Mouse (Mus musculus) forebrain, embryonic 15.5 days (tissue): Measurements from ENCODE around the gene Gm5148. TPM values are rescaled to one million over a fixed set of nuclear protein-coding genes. Genes with fewer than 3 reads are reported as not detected.

Source experiments
- ATAC-seq: fragments of 200-750 bp; cut with Nextera tagmentation; replicated peaks from 2 replicates; pipeline ENCODE4 v1.8.0; 2017; ENCODE audit warnings: mild to moderate bottlenecking, moderate TSS enrichment, moderate library complexity
- H3K27ac ChIP-seq: fragments of 300-500 bp; sonication (generic); replicated peaks from 2 replicates; pipeline ENCODE4 v1.5.1; 2015; ENCODE audit warnings: mild to moderate bottlenecking, inconsistent platforms
- H3K27me3 ChIP-seq: fragments of 300-500 bp; sonication (generic); 2 replicates; pipeline ENCODE4 v1.6.1; 2015; ENCODE audit warnings: inconsistent platforms
- H3K36me3 ChIP-seq: fragments of 300-500 bp; sonication (generic); 2 replicates; pipeline ENCODE4 v1.6.1; 2015; ENCODE audit warnings: mild to moderate bottlenecking, inconsistent platforms
- H3K4me1 ChIP-seq: fragments of 300-500 bp; sonication (generic); 2 replicates; pipeline ENCODE4 v1.6.1; 2015; ENCODE audit warnings: inconsistent platforms
- H3K4me2 ChIP-seq: fragments of 300-500 bp; sonication (generic); replicated peaks from 2 replicates; pipeline ENCODE4 v1.6.1; 2015; ENCODE audit warnings: mild to moderate bottlenecking, inconsistent platforms
- H3K4me3 ChIP-seq: fragments of 300-500 bp; sonication (generic); 2 replicates; pipeline ENCODE4 v1.5.1; 2015; ENCODE audit warnings: mild to moderate bottlenecking, inconsistent platforms
- H3K9ac ChIP-seq: fragments of 300-500 bp; sonication (generic); replicated peaks from 2 replicates; pipeline ENCODE4 v1.6.1; 2015; ENCODE audit warnings: mild to moderate bottlenecking, inconsistent platforms
- H3K9me3 ChIP-seq: fragments of 300-500 bp; sonication (generic); 2 replicates; pipeline ENCODE4 v1.6.1; 2016; ENCODE audit warnings: inconsistent platforms
- WGBS: fragments of 180-500 bp; shearing (Covaris S2); methylation state at CpG from one replicate; pipeline ENCODE4 v1.1.7; 2015; ENCODE audit warnings: mixed read lengths; 5-methylcytosine and 5-hydroxymethylcytosine counted together
- polyA plus RNA-seq: library from polyadenylated mRNA; unstranded; fragments of >200 nt; fragmentation: Nextera tagmentation; extraction: Ambion mirVana; gene quantifications from 2 replicates; pipeline ENCODE4 v1.2.1, GENCODE M21; 2015

The Gm5148 gene
- polyA plus RNA-seq, 1 experiment from 2014 or later: 5.7 TPM

GRCm38 (mm10) chr3:37758124-37758523, 33.8 kb upstream of the Gm5148 start:
- Histone ChIP-seq H3K27me3 (no peaks in the 10 kb centered on the region), H3K9ac (no peak overlapping the region), H3K4me2 (peak overlapping the region; percentile 40), H3K4me1 (peaks cover 13% of the 10 kb centered on the region; the same call in 1 of the 2 replicates), H3K36me3 (no peaks in the 10 kb centered on the region), H3K27ac (no peak overlapping the region), H3K4me3 (0 out of 2 replicates have a peak overlapping the region, but pooled peaks have one; percentile 9), H3K9me3 (no peaks in the 10 kb centered on the region)
- WGBS: 1% methylated on average over 12 of the region's 12 CpGs
- peak; percentile 83 for ATAC-seq

- H3K36me3 ChIP-seq: no peaks in the 10 kb centered on the region
- H3K9ac ChIP-seq: no peak overlapping the region
- no peak overlapping the region for H3K4me3 ChIP-seq
- no peaks in the 10 kb centered on the region for H3K9me3 ChIP-seq
- H3K4me1 ChIP-seq: peaks cover 13% of the 10 kb centered on the region; the same call in 1 of the 2 replicates
- H3K27ac ChIP-seq: no peak overlapping the region
- WGBS: 26% methylated on average over 4 of the region's 4 CpGs
- ATAC-seq: no peak
- no peak overlapping the region for H3K4me2 ChIP-seq
- no peaks in the 10 kb centered on the region for H3K27me3 ChIP-seq
These were observed 33.3 kb upstream of the Gm5148 start for GRCm38 (mm10) chr3:37757613-37758012.

- H3K36me3 ChIP-seq: no peaks in the 10 kb centered on the region
- H3K4me3 ChIP-seq: no peak overlapping the region
- H3K4me2 ChIP-seq: no peak overlapping the region
- 73% methylated on average over 2 of the region's 2 CpGs for WGBS
- no peak overlapping the region for H3K27ac ChIP-seq
- peaks cover 13% of the 10 kb centered on the region; the same call in 1 of the 2 replicates for H3K4me1 ChIP-seq
- H3K9ac ChIP-seq: no peak overlapping the region
- H3K9me3 ChIP-seq: no peaks in the 10 kb centered on the region
- H3K27me3 ChIP-seq: no peaks in the 10 kb centered on the region
- ATAC-seq: no peak
These were observed 31.7 kb upstream of the Gm5148 start for GRCm38 (mm10) chr3:37756005-37756404.

- WGBS: 89% methylated on average over 3 of the region's 3 CpGs
- ATAC-seq: no peak
- H3K4me3 ChIP-seq: no peak overlapping the region
These were observed 30.3 kb upstream of the Gm5148 start for GRCm38 (mm10) chr3:37754639-37755038.

GRCm38 (mm10) chr3:37753148-37753547, 28.9 kb upstream of the Gm5148 start:
- no peak overlapping the region for H3K27ac ChIP-seq
- no peak overlapping the region for H3K9ac ChIP-seq
- no peak for ATAC-seq
- no peaks in the 10 kb centered on the region for H3K36me3 ChIP-seq
- peaks cover 7% of the 10 kb centered on the region; the same call in 1 of the 2 replicates for H3K4me1 ChIP-seq
- H3K9me3 ChIP-seq: no peaks in the 10 kb centered on the region
- no peaks in the 10 kb centered on the region for H3K27me3 ChIP-seq
- H3K4me3 ChIP-seq: no peak overlapping the region
- WGBS: 95% methylated on average over 3 of the region's 3 CpGs
- H3K4me2 ChIP-seq: no peak overlapping the region

More at GRCm38 (mm10) chr3:37754639-37755038, 30.3 kb upstream of the Gm5148 start:
- H3K36me3 ChIP-seq: no peaks in the 10 kb centered on the region
- H3K27ac ChIP-seq: no peak overlapping the region
- H3K9ac ChIP-seq: no peak overlapping the region
- peaks cover 13% of the 10 kb centered on the region; the same call in 1 of the 2 replicates for H3K4me1 ChIP-seq
- H3K9me3 ChIP-seq: no peaks in the 10 kb centered on the region
- no peaks in the 10 kb centered on the region for H3K27me3 ChIP-seq
- H3K4me2 ChIP-seq: no peak overlapping the region

- Histone ChIP-seq H3K4me2 (no peak overlapping the region), H3K36me3 (no peaks in the 10 kb centered on the region), H3K9ac (no peak overlapping the region), H3K27me3 (no peaks in the 10 kb centered on the region), H3K27ac (no peak overlapping the region), H3K4me1 (no peaks in the 10 kb centered on the region), H3K9me3 (no peaks in the 10 kb centered on the region), H3K4me3 (no peak overlapping the region)
- ATAC-seq: no peak
- WGBS: 88% methylated on average over 16 of the region's 16 CpGs
These were observed 23.9 kb upstream of the Gm5148 start for GRCm38 (mm10) chr3:37748002-37748733.

GRCm38 (mm10) chr3:37747258-37748001, 23.1 kb upstream of the Gm5148 start:
- WGBS: 91% methylated on average over 9 of the region's 9 CpGs
- Histone ChIP-seq H3K4me2 (no peak overlapping the region), H3K4me1 (no peaks in the 10 kb centered on the region), H3K4me3 (no peak overlapping the region), H3K9ac (no peak overlapping the region), H3K27me3 (no peaks in the 10 kb centered on the region), H3K9me3 (no peaks in the 10 kb centered on the region), H3K36me3 (no peaks in the 10 kb centered on the region), H3K27ac (no peak overlapping the region)
- ATAC-seq: no peak

GRCm38 (mm10) chr3:37744050-37744449, 19.8 kb upstream of the Gm5148 start:
- H3K36me3 ChIP-seq: no peaks in the 10 kb centered on the region
- no peak overlapping the region for H3K9ac ChIP-seq
- H3K27me3 ChIP-seq: no peaks in the 10 kb centered on the region
- 84% methylated on average over 2 of the region's 2 CpGs for WGBS
- H3K27ac ChIP-seq: no peak overlapping the region
- ATAC-seq: no peak
- H3K4me3 ChIP-seq: no peak overlapping the region
- no peak overlapping the region for H3K4me2 ChIP-seq
- no peaks in the 10 kb centered on the region for H3K9me3 ChIP-seq
- no peaks in the 10 kb centered on the region for H3K4me1 ChIP-seq

- Histone ChIP-seq H3K9ac (no peak overlapping the region), H3K27ac (no peak overlapping the region), H3K27me3 (no peaks in the 10 kb centered on the region), H3K4me3 (no peak overlapping the region), H3K4me2 (no peak overlapping the region), H3K4me1 (peaks cover 17% of the 10 kb centered on the region), H3K9me3 (no peaks in the 10 kb centered on the region), H3K36me3 (no peaks in the 10 kb centered on the region)
- 86% methylated on average over 7 of the region's 7 CpGs for WGBS
- ATAC-seq: no peak
These were observed 15.7 kb upstream of the Gm5148 start for GRCm38 (mm10) chr3:37739996-37740395.

GRCm38 (mm10) chr3:37738171-37738950, 14.1 kb upstream of the Gm5148 start:
- Histone ChIP-seq H3K9ac (no peak overlapping the region), H3K4me1 (peaks cover 17% of the 10 kb centered on the region), H3K4me3 (no peak overlapping the region), H3K36me3 (no peaks in the 10 kb centered on the region), H3K9me3 (no peaks in the 10 kb centered on the region), H3K27me3 (no peaks in the 10 kb centered on the region), H3K4me2 (no peak overlapping the region), H3K27ac (no peak overlapping the region)
- ATAC-seq: no peak
- 64% methylated on average over 17 of the region's 17 CpGs for WGBS

- 44% methylated on average over 6 of the region's 6 CpGs for WGBS
- H3K36me3 ChIP-seq: no peaks in the 10 kb centered on the region
- H3K4me2 ChIP-seq: no peak overlapping the region
- H3K4me1 ChIP-seq: peaks cover 17% of the 10 kb centered on the region
- no peaks in the 10 kb centered on the region for H3K27me3 ChIP-seq
- no peak overlapping the region for H3K9ac ChIP-seq
- no peaks in the 10 kb centered on the region for H3K9me3 ChIP-seq
- peak overlapping the region; percentile 7; the same call in 1 of the 2 replicates for H3K27ac ChIP-seq
- peak; percentile 63 for ATAC-seq
- no peak overlapping the region for H3K4me3 ChIP-seq
These were observed 13.1 kb upstream of the Gm5148 start for GRCm38 (mm10) chr3:37737407-37737806.

- ATAC-seq: no peak
- 78% methylated on average over 6 of the region's 6 CpGs for WGBS
- H3K27ac ChIP-seq: no peak overlapping the region
- no peaks in the 10 kb centered on the region for H3K36me3 ChIP-seq
- no peak overlapping the region for H3K4me2 ChIP-seq
- H3K27me3 ChIP-seq: no peaks in the 10 kb centered on the region
- no peak overlapping the region for H3K9ac ChIP-seq
- peaks cover 17% of the 10 kb centered on the region for H3K4me1 ChIP-seq
- H3K4me3 ChIP-seq: no peak overlapping the region
- H3K9me3 ChIP-seq: no peaks in the 10 kb centered on the region
These were observed 10.9 kb upstream of the Gm5148 start for GRCm38 (mm10) chr3:37735166-37735565.
